Mouse (Mus musculus): ENCODE measurements around the gene Gm11549.

Gene Gm11549

DNA sequence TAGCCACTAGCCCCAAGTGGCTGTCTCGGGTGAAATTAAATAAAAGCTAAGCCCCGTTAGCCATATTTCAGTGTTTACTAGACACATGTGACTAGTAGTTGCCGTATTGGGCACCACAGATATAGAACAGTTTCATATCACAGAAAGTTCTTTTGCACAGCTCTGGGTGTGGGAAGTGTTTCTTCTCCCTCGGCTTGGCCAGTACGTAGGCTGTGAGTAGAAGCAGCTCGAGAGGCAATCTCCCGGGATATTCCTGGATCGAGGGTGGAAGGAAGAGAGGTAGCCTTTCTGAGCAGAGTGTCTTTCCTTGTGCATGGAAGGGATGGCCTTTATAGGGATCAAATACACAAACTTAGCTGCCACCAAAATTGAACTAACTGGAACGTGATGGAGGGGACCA is 5.4 kb downstream of the Gm11549 start:
- DNase-seq (ENCODE audit: low read depth, low spot score), result no peak

DNA sequence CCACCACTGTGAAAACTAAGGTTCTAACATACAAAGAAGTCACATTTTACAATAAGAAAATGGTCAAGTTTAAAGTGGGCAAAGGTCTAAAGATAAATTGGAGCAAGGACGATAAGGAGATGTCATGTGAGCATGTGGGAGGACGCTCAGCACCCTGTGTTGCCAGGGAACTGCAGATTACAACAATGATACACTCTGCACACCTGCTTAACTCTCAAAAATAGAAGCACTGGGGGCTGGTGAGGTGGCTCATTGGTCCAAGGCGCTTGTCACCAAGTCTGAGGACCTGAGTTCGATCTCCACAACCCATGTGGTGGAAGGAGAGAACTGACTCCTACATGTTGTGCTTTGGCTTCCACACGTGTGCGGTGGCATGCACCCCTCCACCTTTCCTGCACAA is 10.1 kb downstream of the Gm11549 start:
- no peak for DNase-seq (ENCODE audit: low read depth, low spot score)

GRCm38 (mm10) chr3:36505809-36506735 is 15.5 kb downstream of the Gm11549 start:
- no peak for DNase-seq (ENCODE audit: low read depth, low spot score)

- DNase-seq (ENCODE audit: low read depth, low spot score), result no peak
Observed at GRCm38 (mm10) chr3:36505306-36505705, 16.3 kb downstream of the Gm11549 start.

GRCm38 (mm10) chr3:36501546-36501945 is 20.1 kb downstream of the Gm11549 start:
- no peak for DNase-seq (ENCODE audit: low read depth, low spot score)

- no peak for DNase-seq (ENCODE audit: low read depth, low spot score)
Observed at GRCm38 (mm10) chr3:36500976-36501375, 20.6 kb downstream of the Gm11549 start.

- DNase-seq (ENCODE audit: low read depth, low spot score), result no peak
Observed at GRCm38 (mm10) chr3:36499418-36499817, 22.2 kb downstream of the Gm11549 start.

- DNase-seq (ENCODE audit: low read depth, low spot score), result no peak
Observed at GRCm38 (mm10) chr3:36498224-36498623, 23.4 kb downstream of the Gm11549 start.

DNA sequence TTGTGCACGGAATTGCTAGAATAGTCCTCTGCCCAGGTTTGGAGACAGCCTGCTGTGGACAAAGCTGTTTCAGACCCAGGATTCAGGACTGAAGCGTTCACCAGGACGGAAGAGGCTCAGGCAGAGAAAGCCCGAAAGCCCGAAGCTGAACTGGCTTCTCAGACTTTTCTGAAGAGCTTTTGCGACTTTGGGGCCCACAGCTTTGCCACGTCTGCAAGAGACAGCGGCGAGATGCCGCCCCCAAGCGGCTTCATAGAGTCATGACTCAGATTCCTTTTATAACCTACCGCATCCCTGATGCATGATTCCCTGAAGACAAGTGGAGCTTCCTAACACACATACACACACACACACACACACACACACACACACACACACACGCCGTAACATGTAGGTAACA is 24.9 kb downstream of the Gm11549 start:
- peak; percentile 69 for DNase-seq (ENCODE audit: low read depth, low spot score)

DNA sequence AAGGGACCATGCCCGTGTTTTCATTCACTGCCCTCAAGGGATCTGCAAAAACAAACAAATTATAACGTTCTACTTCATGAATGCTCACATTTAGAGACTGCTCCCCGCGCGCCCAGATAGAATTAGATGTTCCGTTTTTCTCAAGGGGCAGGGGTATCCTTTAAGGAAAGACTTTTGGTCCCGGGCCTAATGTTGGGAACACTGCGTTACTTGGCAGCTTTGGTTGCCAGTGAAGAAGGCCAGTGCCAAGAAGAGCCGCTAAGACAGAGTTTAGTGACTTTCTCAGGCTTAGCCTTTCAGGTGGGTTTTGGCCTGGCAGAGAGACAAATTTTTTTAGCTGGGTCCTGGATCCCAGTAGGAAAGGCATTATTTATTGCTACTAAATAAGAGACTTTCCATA is 25.3 kb downstream of the Gm11549 start:
- DNase-seq (ENCODE audit: low read depth, low spot score), result no peak

DNA sequence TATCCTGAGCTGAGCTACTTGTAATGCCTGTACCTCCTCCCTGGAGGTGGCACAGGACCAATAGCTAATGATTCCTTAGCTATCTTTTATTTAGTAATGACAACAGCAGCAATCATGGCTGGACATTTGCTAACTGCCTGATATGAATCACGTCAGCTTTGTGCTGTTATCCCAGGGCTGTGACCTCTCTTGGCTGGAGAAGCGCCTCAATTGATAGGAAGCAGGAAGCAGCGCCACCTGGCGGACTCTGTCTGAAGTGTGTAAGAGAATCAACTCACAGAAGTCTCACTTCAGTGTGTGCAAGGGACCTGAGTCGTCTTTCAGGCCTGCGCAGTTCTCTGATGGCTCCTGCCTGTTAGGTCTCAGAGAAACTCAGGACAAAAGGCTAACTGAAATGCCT is 26.2 kb downstream of the Gm11549 start:
- DNase-seq (ENCODE audit: low read depth, low spot score), result peak; percentile 79

GRCm38 (mm10) chr3:36494613-36495012 is 27.0 kb downstream of the Gm11549 start:
- no peak for DNase-seq (ENCODE audit: low read depth, low spot score)

GRCm38 (mm10) chr3:36493641-36494283 is 27.9 kb downstream of the Gm11549 start:
- no peak for DNase-seq (ENCODE audit: low read depth, low spot score)

DNA sequence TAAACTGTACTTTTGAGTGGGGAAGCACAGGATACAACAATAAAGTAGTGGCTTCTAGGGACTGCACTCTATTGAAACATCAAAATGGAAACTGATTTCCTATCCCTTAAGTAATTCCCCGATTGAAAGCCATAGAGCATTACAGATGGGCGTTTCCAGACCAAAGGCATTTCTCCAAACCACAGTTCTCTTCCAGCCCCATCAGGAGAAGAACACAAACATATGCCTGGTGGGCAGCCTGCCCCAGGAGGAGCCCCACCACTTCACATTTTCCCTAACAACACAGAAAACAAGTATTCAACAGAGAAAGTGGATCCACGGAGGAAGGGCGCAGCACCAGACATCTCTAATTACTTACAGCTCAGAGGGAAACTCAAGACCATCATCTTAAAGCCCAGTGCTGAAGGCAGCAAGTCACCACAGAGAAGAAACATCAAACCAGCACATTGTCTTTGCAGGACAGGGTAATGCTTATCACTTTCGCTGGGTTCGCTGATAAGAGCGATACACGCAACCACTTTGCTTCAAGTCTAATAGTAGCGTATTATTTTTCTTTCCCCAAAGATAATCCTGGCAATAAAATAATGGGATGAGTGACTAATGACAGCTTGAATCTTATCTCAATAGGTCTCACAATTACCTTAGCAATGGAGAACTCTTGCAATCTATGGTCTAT is 28.8 kb downstream of the Gm11549 start:
- DNase-seq (ENCODE audit: low read depth, low spot score), result no peak

DNA sequence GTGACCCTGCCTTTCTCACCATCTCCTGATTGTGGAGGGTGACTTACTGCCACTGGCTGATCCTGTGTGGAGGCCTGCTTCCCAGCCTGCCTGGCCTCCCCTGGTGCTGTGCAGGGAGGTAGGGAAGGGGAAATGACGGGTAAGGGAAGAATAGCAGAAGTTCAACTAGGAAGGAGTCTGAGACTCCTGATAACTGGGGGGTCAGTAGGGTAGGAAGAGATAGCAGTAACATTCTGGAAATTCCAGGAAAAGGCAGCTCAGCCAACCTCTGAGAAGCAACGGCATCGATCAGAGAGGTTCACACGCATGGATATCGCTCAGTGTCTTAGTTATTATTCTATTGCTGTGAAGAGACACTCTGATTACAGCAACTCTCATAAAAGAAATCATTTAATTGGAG is 30.1 kb downstream of the Gm11549 start:
- no peak for DNase-seq (ENCODE audit: low read depth, low spot score)

- DNase-seq (ENCODE audit: low read depth, low spot score), result no peak
Observed at GRCm38 (mm10) chr3:36489590-36489910, 32.1 kb downstream of the Gm11549 start.

GRCm38 (mm10) chr3:36488899-36489589 is 32.6 kb downstream of the Gm11549 start:
- no peak for DNase-seq (ENCODE audit: low read depth, low spot score)

- DNase-seq (ENCODE audit: low read depth, low spot score), result no peak
Observed at GRCm38 (mm10) chr3:36488367-36488766, 33.2 kb downstream of the Gm11549 start.

- no peak for DNase-seq (ENCODE audit: low read depth, low spot score)
Observed at GRCm38 (mm10) chr3:36486881-36487280, 34.7 kb downstream of the Gm11549 start.

- no peak for DNase-seq (ENCODE audit: low read depth, low spot score)
Observed at GRCm38 (mm10) chr3:36486176-36486575, 35.4 kb downstream of the Gm11549 start.

- DNase-seq (ENCODE audit: low read depth, low spot score), result no peak
Observed at GRCm38 (mm10) chr3:36484292-36484691, 37.3 kb downstream of the Gm11549 start.

DNA sequence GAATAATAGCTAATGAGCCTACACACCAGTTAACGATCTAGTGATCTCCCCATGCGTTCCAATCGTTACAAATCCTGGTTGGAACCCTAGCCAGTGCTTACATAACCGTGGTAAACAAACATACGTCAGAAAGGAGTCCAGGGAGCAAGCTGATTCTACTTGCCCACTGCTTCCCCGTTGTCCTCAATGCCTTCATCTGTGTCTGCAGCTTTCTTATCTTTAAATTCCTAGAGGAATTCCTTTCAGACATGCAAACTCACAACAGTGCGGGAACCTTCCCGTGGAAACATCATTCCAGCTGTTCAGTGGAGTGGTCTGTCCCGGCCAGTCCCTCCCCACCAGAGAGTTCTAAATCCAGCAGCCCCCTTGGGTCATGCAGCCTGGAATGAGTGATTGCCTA is 38.7 kb downstream of the Gm11549 start:
- DNase-seq (ENCODE audit: low read depth, low spot score), result no peak
